Mouse (Mus musculus): Measurements from ENCODE around the gene Parvb. TPM values are rescaled to one million over a fixed set of nuclear protein-coding genes. Genes with fewer than 3 reads are reported as not detected.

Parvb gene
- 16.0 TPM for polyA plus RNA-seq (2015; fragmentation: Illumina TruSeq; extraction: RNeasy Lipid Tissue Mini Kit (QIAGEN cat#74804); ENCODE audit: low read depth, low replicate concordance)

GRCm38 (mm10) chr15:84231721-84232561 lies at the start of gene Parvb:
Parvb (plus strand) TSS chr15:84232043.

GRCm38 (mm10) chr15:84192058-84192791 lies 39.6 kb upstream of the Parvb start, which contains the start of gene Samm50:
Samm50 (plus strand) TSS chr15:84192241.

GRCm38 (mm10) chr15:84323966-84324869 lies 92.4 kb downstream of the Parvb start, which contains the start of gene Parvg:
Parvg (plus strand) TSS chr15:84324026.

Other genes with a start within 250 kb of the Parvb start
- gene Efcab6, start 166.7 kb upstream of the Parvb start, polyA plus RNA-seq (2015; fragmentation: Illumina TruSeq; extraction: RNeasy Lipid Tissue Mini Kit (QIAGEN cat#74804); ENCODE audit: low read depth, low replicate concordance) = 7.1 TPM
- 471 TPM for gene Sult4a1, start 126.3 kb upstream of the Parvb start, polyA plus RNA-seq (2015; fragmentation: Illumina TruSeq; extraction: RNeasy Lipid Tissue Mini Kit (QIAGEN cat#74804); ENCODE audit: low read depth, low replicate concordance)
- gene Pnpla5, start 108.9 kb upstream of the Parvb start, polyA plus RNA-seq (2015; fragmentation: Illumina TruSeq; extraction: RNeasy Lipid Tissue Mini Kit (QIAGEN cat#74804); ENCODE audit: low read depth, low replicate concordance) = not detected
- gene Pnpla3, start 64.2 kb upstream of the Parvb start, polyA plus RNA-seq (2015; fragmentation: Illumina TruSeq; extraction: RNeasy Lipid Tissue Mini Kit (QIAGEN cat#74804); ENCODE audit: low read depth, low replicate concordance) = 6.8 TPM
- gene Samm50, start 39.8 kb upstream of the Parvb start, polyA plus RNA-seq (2015; fragmentation: Illumina TruSeq; extraction: RNeasy Lipid Tissue Mini Kit (QIAGEN cat#74804); ENCODE audit: low read depth, low replicate concordance) = 93.8 TPM
- gene Parvg, start 92.0 kb downstream of the Parvb start, polyA plus RNA-seq (2015; fragmentation: Illumina TruSeq; extraction: RNeasy Lipid Tissue Mini Kit (QIAGEN cat#74804); ENCODE audit: low read depth, low replicate concordance) = 5.5 TPM
- 29.2 TPM for gene Shisal1, start 215.1 kb downstream of the Parvb start, polyA plus RNA-seq (2015; fragmentation: Illumina TruSeq; extraction: RNeasy Lipid Tissue Mini Kit (QIAGEN cat#74804); ENCODE audit: low read depth, low replicate concordance)

All from brain, adult 10 weeks (tissue).